Mouse (Mus musculus): Measurements from ENCODE around the gene Tnip2. TPM values are rescaled to one million over a fixed set of nuclear protein-coding genes. Genes with fewer than 3 reads are reported as not detected.

The Tnip2 gene
- total and polyA plus RNA-seq, 3 experiments: 16.0 to 26.8 (median 23.4) TPM

GRCm38 (mm10) chr5:34461841-34462240, 52.0 kb downstream of the Tnip2 start:
- dilution Hi-C loops (cut with MboI; ENCODE audit: extremely low pct_ligation_motif_present, extremely low pct_unique_long_range_greater_than_20kb, low sequenced_read_pairs) (no loop called here), in situ Hi-C loops (cut with MboI; ENCODE audit: low pct_ligation_motif_present, low pct_unique_long_range_greater_than_20kb, low sequenced_read_pairs) (no loop called here)
- Histone ChIP-seq H3K4me1 (ENCODE audit: control insufficient read depth in 1 of 2, insufficient read depth in 2 of 2) (no peaks in the 10 kb centered on the region), H3K4me3 (replicated peaks in 1 of 3; ENCODE audit: low read depth in 2 of 3, low read length in 2 of 3, poor library complexity in 1 of 3) (no peak overlapping the region), H3K36me3 (replicated peaks in 1 of 2; ENCODE audit: control insufficient read depth in 1 of 2, insufficient read depth in 1 of 2, low read length in 1 of 2) (peaks cover 63 to 91% of the 10 kb centered on the region in 2 experiments), H3K4me2 (ENCODE audit: insufficient read depth, low read depth, poor library complexity, severe bottlenecking) (no peak overlapping the region), H3K9ac (ENCODE audit: insufficient read depth, low read depth) (no peak overlapping the region), H3K27ac (ENCODE audit: insufficient read depth, low read depth) (no peak overlapping the region), H3K79me2 (replicated peaks; ENCODE audit: control insufficient read depth, extremely low read depth, insufficient read depth, poor library complexity, severe bottlenecking) (no peaks in the 10 kb centered on the region), H3K27me3 (replicated peaks) (no peaks in the 10 kb centered on the region), H3K9me3 (replicated peaks; ENCODE audit: low read length) (no peaks in the 10 kb centered on the region)
- TF ChIP-seq SIN3A (IDR thresholded peaks at IDR 0.05; ENCODE audit: low read length): no peak
- no peak for TF ChIP-seq BHLHE40 (IDR thresholded peaks at IDR 0.05; ENCODE audit: low read depth, low read length)
- no peak for TF ChIP-seq ZMIZ1 (IDR thresholded peaks at IDR 0.05; ENCODE audit: low read depth, low read length)
- TF ChIP-seq RCOR1 (conservative IDR thresholded peaks at IDR 0.05; ENCODE audit: low read depth, low read length): no peak
- no peak for TF ChIP-seq TCF12 (IDR thresholded peaks at IDR 0.05; ENCODE audit: low read depth, low read length)
- no peak for TF ChIP-seq CHD1 (IDR thresholded peaks at IDR 0.05; ENCODE audit: low read depth, low read length)
- no peak for TF ChIP-seq E2F4 (IDR thresholded peaks at IDR 0.05; ENCODE audit: insufficient replicate concordance, low read depth, low read length)
- no peak for TF ChIP-seq NRF1 (IDR thresholded peaks at IDR 0.05; ENCODE audit: low read depth, low read length)
- TF ChIP-seq ZC3H11A (IDR thresholded peaks at IDR 0.05; ENCODE audit: low read depth, low read length): no peak
- DNase-seq (ENCODE audit: extremely low read depth): no peak

DNA sequence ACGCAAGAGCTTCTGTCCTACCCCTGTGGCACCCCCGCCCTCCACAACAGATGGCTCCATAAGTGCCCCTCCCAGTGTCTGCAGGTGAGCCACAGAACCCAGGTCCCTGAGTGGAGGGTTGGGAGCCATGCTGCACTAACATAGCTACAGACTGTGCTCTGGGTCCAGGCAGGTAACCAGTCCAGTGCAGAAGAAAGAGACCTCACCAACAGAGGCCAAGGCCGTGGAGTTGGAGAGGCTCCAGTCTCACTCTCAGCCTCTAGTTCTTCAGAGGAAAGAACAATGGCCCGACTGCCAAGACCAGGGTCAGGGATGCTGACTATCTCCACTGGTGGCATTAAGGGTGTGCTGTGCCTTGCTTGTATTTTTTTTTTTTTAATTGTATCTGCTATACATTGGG, 52.5 kb downstream of the Tnip2 start:
- no peak for DNase-seq (ENCODE audit: extremely low read depth)
- no peak overlapping the region for H3K4me3 ChIP-seq (replicated peaks in 1 of 3; ENCODE audit: low read depth in 2 of 3, low read length in 2 of 3, poor library complexity in 1 of 3)
- no peak overlapping the region for H3K4me2 ChIP-seq (ENCODE audit: insufficient read depth, low read depth, poor library complexity, severe bottlenecking)
- H3K27me3 ChIP-seq (replicated peaks): no peaks in the 10 kb centered on the region
- TF ChIP-seq BHLHE40 (IDR thresholded peaks at IDR 0.05; ENCODE audit: low read depth, low read length) (no peak), EP300 (IDR thresholded peaks at IDR 0.05; ENCODE audit: low read length) (no peak), ZC3H11A (IDR thresholded peaks at IDR 0.05; ENCODE audit: low read depth, low read length) (no peak), CHD2 (IDR thresholded peaks at IDR 0.05; ENCODE audit: low read length) (no peak), MAFK (IDR thresholded peaks at IDR 0.05; ENCODE audit: insufficient replicate concordance, low read length) (no peak), MAZ (IDR thresholded peaks at IDR 0.05; ENCODE audit: low read depth, low read length) (no peak), CTCF (conservative IDR thresholded peaks at IDR 0.05 in 1 of 2, IDR thresholded peaks at IDR 0.05 in 1 of 2; ENCODE audit: low read depth in 2 of 2, low read length in 2 of 2) (no peak), SMC3 (IDR thresholded peaks at IDR 0.05; ENCODE audit: low read depth, low read length) (no peak), MYC (IDR thresholded peaks at IDR 0.05; ENCODE audit: low read depth, low read length) (no peak), NRF1 (IDR thresholded peaks at IDR 0.05; ENCODE audit: low read depth, low read length) (no peak), PAX5 (IDR thresholded peaks at IDR 0.05; ENCODE audit: low read length) (no peak), RCOR1 (conservative IDR thresholded peaks at IDR 0.05; ENCODE audit: low read depth, low read length) (no peak), MAX (IDR thresholded peaks at IDR 0.05; ENCODE audit: low read length) (no peak), UBTF (IDR thresholded peaks at IDR 0.05; ENCODE audit: low read depth, low read length) (no peak)
- no peaks in the 10 kb centered on the region for H3K79me2 ChIP-seq (replicated peaks; ENCODE audit: control insufficient read depth, extremely low read depth, insufficient read depth, poor library complexity, severe bottlenecking)
- no peak overlapping the region for H3K9ac ChIP-seq (ENCODE audit: insufficient read depth, low read depth)
- peaks cover 59 to 90% of the 10 kb centered on the region in 2 experiments for H3K36me3 ChIP-seq (replicated peaks in 1 of 2; ENCODE audit: control insufficient read depth in 1 of 2, insufficient read depth in 1 of 2, low read length in 1 of 2)
- H3K9me3 ChIP-seq (replicated peaks; ENCODE audit: low read length): no peaks in the 10 kb centered on the region
- no peaks in the 10 kb centered on the region for H3K4me1 ChIP-seq (ENCODE audit: control insufficient read depth in 1 of 2, insufficient read depth in 2 of 2)
- in situ Hi-C loops (cut with MboI; ENCODE audit: low pct_ligation_motif_present, low pct_unique_long_range_greater_than_20kb, low sequenced_read_pairs) (no loop called here), dilution Hi-C loops (cut with MboI; ENCODE audit: extremely low pct_ligation_motif_present, extremely low pct_unique_long_range_greater_than_20kb, low sequenced_read_pairs) (no loop called here)
- no peak overlapping the region for H3K27ac ChIP-seq (ENCODE audit: insufficient read depth, low read depth)

All from CH12.LX (cell line).